Mouse (Mus musculus): ENCODE results near the gene Tppp3.
A peak's percentile ranks its signal among the peaks of the same experiment; 100 is the strongest.

Tppp3 gene

DNA sequence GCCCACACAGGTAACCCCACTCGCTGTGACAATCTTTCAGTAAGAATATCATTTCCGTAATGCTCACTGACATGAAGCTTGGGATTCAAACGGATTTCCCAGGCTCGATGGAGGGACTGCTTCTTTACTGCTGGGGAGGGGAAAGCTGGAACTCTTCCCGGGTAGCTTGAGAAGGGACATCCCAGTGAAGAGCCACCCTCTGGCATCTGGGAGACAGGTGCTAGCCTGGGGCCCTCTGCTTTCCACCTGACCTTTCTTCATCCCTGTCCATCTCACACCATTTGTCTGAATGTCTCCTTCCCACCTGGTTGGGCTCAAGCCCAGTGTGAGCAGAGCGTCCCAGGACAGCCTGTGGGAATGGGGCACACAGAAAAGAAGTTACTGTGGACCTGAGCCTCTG, 5.1 kb downstream of the Tppp3 start:
- no peak for DNase-seq

DNA sequence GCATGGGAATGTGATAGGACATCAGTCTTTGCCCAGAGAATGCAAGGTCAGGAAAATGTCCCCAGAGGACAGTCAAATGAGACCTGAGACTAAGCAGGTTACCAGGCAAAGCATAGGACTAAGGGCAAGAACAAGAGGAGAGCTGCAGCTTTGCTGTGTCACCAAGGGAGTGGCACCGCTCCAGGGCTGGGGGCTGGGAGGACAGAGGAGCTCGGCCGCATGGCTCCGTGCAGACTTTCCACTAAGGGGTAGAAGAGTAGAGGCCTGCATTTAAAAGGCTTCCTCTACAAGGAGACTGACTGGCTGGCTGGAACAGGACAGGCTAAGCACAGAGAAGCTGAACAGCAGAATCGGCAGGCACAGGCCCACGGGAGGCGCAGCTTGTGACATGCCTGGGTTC, 6.7 kb downstream of the Tppp3 start:
- DNase-seq = peak; percentile 43

DNA sequence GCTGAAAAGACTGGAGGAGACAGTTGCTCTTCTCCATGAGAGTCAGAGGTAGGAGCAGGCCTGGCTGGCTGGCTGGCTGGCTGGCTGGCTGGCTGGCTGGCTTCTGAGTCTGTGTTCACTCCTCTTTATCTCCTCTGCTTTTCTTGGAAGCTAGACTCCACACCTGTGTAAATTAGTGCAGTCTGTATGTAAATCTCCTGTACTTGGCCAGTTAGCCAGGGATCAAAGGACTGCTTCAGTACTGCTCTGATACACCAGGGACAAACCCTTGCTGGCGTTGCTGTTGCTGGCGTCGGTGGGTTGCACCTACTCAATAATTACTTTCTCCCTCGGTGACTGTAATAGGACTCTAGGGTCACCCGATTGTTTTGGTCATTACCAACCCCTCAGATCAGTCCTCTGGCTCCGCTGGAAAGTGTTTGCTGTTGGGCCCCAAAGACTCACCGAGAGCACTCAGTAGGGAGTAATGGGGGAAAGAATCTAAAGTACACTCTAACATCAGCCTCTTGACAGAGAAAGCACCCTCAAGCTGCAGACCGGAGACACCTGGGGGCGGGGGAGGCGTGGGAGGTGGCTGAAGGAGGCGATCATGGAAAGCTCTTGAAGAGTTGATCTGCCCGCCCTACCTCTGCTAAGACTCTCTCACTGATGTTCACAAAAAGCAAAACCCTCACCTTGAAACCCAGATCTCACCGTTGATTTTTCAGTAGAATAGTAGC, 10.1 kb downstream of the Tppp3 start:
- DNase-seq = no peak

DNA sequence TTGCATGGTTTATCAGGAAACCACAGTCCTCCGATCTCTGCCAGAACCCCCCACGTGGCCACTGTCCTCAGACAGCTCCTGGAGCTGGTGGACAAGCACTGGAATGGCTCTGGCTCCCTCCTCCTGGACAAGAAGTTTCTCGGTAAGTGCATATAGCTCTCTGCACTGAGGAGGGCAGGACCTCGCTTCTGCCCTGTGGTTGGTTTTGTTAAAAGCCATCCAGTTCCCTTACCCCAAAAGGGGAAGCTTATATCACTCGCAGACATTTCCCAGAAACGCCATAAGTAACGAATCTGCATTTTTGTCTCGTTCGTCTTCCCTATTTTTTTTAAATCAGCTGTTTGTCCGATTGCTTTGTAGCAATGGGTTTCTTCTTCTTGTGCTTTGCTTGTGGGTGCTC, 16.1 kb downstream of the Tppp3 start:
- no peak for DNase-seq

DNA sequence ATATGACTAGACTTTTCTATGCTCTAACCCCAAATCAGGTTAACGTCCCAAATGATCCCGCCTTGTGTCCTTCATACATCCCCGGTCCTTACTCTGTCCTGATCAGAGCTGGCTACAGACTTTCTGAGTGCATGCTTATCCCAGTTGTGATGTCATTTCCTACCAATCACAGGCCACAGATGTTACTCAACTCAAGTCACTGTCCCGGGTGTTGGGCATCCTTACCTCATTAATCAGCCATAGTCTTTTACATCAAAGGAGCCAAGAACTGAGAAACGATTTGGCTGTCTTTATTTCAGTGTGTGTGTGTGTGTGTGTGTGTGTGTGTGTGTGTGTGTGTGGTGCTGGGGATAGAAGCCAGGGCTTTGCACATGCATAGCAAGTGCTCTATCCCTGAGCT, 17.2 kb downstream of the Tppp3 start:
- no peak for DNase-seq

DNA sequence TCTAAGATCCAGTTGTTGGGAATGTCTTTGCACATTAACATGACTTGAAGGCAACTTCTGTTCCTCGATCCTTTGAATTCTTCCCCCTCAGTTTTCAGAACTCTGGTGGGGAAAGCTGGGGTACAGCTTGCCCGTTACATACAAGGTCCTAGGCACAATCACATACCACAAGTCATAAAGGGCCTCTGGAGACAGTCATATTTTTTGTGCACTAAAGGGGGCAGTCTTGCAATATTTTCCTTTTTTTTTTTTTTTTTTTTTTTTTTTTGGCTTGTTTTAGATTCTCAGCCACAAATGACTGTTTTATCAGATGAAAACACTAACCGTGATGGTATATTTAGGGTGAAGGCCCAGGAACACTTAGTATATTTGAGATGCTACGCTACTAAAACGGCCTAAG, 18.0 kb downstream of the Tppp3 start:
- no peak for DNase-seq

DNA sequence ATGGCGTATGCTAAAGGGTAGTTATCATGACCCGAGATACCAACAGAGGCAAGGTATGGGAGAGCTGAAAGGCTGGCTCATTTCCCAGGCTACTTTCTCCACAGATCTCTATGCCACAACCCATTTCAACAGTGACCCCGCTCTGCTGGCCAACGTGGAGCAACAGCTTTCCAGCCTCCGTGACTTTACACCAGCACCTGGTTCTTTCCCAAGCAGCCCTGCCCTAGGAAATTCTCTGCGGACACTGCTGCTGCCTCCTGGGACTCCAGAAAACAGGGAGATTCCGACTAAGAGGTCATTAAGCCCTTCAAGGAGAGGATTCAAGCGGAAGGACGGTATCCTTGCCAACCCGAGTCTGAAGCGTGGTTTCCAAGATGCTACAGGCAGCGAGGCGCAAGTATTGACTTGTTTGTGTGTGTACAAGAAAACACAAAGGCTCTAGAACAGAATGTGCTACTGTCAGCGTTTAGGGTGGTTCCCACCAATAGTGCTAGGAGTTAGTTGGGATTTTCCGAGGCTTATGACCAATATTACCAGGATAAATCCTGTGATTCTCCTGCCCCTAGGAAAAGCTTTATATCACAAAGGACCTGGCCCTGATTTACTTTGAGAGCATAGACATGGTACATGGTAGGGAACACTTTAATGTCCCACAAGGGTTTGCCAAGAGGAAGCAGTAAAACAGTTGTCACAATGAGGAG, 19.3 kb downstream of the Tppp3 start:
- no peak for DNase-seq

DNA sequence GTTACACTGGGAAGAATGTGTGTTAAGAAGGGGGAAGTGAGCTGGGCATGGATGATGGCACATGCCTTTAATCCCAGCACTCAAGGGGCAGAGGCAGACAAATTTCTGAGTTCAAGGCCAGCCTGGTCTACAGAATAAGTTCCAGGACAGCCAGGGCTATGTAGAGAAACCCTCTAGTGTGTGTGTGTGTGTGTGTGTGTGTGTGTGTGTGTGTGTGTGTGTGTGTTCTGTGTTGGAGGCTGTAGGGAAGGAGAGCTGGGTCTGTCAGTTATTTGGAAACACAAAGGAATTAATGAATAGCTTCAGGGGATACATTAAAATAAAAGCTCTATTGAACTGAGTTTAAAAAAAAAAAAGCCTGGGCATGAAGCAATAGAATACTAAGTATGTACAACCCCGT, 20.3 kb downstream of the Tppp3 start:
- DNase-seq = no peak

DNA sequence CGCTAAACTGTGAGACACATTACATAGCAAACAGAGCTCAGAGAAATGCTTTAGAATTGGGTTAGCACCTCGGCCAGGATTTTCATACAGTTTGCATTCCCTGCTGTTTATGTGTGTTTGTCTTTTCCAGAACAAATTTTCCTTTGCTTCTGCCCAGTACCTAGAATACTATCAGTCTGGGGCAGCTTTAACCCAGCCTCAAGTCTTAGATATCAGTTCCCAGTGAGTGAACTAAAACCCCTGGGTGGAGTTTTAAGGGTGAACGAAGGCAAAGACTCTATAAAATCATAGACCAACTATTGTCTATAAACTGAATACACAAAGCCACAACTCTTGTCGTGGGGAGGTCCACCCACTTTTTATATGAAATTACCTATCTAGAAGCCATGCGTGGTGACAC, 22.7 kb downstream of the Tppp3 start:
- DNase-seq = no peak

DNA sequence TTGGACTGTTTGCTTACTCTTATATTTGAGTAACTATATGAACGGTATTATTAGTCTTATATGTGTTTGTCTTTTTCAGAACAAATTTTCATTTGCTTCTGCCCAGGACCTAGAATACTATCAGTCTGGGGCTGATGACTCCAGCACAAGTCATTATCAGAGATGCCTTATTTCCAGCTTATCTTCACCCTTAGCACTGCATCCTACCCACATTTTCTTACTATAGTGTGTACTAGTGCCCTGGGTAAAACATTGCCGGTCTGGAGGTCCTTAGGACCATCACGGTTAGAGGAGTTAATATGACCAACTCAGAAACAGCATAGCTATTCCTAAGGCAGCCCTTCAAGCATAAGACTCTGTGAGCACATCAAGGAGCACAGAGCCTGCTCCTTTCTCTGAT, 23.1 kb downstream of the Tppp3 start:
- DNase-seq = no peak

DNA sequence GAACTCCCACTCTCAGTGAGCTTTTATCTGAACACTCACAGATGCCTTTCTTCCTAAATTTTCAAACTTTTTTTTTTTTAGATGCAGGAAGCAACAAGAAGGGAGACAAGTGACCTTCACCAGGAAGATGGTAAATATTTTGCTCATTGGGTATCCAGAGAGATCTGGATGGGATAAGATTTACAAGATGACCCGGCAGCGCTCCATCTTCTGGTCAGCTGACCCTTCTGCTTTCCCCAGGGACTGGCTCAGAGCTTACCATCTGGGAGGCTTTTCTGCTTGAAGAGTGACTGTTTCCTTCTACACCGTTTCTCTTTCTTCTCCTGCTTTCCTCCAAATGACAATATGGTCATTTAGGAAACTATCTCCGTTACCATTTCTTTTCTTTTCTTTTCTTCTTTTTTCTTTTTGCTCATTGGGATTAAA, 25.2 kb downstream of the Tppp3 start:
- no peak for DNase-seq

DNA sequence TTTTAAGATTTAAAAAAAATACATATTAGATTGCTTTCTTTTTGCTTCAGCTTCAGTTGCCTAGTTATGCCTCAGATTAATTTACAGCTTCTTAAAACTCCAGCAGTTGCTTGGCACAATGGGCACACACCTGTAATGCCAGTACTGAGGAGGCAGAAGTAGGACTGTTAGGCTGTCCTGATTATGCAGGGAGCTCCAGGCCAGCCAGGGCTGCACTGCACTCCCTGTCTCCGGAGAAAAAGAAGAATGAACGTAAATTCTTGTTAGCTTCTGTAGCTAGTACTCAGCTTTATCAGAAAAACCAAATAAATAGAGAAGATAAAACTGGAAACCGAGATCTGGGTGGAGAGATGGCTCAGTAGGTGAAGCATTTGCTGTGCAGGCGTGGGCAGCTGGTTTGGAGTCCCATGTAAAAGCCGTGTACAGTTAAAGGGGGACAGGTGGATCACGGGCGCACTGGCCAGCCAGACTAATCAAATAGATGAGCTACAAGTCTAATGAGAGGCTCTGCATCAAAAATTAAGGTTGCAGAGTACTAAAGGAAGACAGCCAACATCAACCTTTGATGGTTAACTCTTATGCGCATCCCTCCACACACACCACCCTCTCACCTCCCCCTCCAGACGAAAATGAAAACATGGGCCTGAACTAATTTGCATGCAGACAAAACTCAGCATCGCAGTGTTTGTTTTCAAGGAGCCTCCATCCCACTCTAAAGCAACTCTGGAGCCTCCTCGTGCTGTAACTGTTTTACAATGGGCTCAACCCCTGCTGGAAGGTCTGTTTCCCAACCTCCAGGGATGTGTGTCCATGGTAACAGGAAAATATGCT, 25.8 kb downstream of the Tppp3 start:
- DNase-seq = no peak

DNA sequence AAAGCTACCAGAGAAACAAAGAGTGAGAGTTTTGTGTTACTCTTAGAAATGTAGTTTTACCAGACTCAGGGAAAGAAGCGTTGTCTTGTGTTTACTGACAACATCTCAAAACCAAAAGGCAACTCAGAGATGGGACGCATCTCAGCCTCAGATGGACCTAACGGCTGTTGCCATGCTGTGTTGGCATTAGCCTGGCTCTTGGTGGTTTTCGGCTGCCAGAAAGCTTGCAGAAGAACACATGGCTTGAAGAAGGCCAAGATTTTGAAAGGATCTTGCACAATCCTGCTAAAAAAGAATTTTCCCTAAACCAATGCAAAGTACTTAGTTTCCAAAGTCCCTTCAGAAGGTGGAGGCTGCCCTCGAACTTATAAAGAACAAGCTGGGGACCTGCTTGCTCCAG, 28.7 kb downstream of the Tppp3 start:
- DNase-seq = no peak

DNA sequence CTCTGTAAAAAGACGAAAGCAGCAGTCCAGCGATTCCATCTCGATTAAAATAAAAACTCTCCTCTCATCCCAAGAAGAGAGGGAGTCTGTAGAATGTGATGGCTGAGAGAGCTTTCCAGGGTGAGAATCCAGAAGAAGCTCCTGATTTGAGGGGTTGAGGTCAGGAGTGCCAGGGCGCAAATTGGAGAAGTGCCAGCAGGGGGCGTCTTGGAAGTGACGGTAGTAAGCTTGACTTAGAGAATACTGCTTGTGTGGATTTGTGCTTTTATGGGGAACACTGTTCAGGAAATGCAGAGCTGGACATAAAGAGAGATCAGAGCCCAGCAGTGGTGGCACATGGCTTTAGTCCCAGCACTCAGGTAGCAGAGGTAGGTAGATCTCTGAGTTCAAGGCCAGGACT, 29.9 kb downstream of the Tppp3 start:
- no peak for DNase-seq

DNA sequence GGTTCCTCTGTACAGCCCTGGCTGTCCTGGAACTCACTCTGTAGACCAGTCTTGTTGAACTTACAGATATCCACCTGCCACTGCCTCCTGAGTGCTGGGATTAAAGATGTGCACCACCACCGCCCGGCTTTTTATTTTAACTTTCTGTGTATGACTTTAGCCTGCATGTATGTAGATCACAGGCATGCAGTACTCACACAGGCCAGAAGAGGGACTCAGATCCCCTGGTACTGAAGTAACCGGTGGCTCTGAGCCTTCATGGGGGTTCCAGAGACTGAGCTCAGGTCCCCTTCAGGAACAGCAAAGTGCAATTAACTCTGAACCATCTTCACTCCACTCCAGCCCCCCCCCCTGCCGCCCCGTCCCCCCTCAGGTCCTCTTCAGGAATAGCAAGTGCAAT, 32.5 kb downstream of the Tppp3 start:
- no peak for DNase-seq

DNA sequence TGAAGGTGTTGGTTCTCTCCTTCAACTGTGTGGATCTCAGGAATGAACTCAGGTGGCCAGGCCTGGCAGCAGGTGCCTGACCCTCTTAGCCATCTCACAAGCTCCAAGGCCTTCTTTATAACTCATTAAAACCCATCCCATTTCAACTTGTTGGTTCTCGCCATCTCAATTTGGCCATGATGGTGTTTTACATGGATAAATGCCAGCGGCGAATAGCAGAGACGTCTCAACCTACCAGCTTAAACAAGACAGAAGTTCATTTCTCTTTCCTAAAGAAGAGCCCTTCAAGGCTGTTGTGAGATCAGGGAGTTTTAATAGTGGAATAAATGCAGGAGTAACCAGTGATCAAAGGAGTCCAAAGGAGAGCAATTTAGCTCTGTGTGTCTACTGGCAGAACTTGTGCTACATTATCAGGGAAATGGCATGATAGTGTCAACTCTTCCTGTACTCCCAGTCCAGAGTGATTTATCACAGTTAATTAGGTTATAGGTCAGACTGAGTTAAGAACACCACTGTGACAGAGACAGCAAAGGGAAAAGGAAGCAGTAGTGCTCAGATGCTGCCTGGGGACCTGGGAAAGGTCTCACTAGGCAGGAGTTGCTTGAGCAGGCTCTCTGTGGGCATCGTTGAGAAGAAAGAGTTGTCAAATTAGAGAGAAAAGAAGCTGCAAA, 34.1 kb downstream of the Tppp3 start:
- no peak for DNase-seq

DNA sequence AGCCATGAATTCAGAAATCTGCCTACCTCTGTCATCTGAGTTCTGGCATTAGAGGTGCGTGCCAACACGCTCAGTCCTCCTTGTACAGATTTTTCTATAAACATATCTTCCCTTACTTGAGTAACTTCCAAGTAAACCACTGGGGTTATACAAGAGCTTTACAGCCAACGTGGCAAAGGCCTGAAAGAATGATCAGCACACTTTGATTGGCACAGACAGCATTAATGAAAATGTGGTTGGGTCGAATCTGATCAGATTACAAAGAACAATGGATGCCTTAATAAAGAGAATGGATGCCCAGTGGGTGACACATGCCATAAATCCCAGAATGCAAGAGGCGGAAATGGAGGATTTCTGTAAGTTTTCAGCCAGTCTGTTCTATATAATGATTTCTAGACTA, 35.1 kb downstream of the Tppp3 start:
- DNase-seq = no peak

DNA sequence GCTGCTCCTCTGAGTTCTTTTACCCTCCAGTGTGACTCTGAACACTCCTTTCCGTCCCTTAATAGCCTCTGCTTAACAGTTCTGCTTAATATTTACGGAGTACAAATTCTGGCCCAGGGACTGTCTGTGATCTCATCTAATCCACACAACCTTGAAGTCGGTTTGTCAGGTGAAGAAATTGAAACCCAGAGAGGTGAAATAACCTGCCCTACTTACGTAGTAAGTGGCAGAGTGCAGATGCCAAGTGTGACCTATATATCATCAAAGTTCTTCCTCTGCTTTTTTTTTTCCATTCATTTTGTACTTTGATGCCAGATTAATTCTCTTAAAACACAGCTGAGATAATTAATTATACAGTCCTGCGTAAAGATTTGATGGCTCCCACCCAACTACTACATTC, 37.2 kb downstream of the Tppp3 start:
- no peak for DNase-seq

DNA sequence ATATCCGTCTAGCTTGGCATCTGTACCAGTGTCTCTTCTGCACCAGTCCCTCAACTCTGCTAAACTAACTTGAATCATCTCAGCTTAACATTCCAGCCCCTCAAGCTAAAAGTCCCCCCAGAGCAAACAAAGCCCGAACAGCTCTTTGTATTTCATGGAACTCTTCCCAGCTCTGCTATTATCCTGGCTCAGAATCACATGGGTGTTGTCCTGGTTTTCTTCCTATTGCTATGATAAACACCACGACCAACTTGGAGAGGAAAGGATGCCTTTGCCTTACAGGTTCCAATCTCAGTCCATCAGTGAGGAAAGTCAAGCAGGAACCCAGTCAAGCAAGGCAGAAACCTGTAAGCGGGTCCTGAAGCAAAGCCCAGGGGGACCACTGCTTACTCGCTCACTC, 37.8 kb downstream of the Tppp3 start:
- no peak for DNase-seq

DNA sequence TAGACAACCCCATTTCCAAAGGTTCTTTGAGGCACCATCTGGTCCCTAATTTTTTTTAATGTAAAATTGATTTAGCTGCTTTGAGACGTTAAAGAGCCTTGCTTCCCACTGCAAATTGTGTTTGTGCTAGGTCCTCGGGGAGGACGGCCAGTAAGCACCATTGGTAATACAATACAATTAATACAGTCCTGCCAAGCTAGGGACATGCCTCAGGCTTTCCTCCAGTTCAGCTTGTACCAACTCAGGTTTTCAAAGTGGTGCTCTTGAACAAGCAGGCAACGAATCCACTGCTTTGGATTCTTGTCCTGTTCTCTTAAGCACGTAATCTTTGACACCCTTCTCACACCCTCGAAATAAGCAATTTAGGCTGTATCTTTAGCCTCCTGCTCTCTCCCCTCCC, 38.3 kb downstream of the Tppp3 start:
- DNase-seq = no peak

DNA sequence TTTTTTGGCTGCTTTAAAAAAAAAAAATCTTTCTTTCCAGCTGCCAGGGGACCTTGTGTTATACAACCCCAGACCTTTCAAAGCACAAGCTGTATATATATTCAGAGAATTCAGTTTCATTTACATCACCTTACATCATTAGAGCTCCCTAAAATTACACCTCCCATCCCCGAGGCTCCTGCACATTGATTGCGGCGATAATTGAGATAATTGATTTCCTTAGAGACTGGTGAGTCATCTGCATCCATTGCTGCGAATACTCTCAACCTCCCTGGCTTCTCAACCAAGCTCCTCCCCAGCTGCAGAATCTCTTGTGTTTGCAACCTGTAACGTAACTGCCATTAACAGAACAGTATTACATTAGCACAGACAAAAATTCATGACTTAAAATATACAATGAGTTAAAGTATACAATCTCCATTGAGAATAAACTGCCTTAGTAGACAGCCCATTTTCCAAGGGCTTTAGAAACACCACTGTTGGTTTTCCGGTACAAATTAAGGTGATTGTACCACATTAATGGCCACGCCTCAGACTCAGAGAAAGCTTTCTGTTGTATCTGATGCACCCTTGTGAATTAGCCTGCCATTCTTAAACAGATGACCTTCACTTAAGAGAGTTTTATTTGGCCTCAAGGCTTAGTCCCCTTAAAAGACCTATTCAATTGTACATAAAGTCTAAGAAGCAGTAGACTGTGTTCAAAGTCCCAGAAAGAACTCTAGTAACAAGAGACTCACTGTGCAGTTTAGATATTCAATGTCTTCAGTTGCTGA, 39.4 kb downstream of the Tppp3 start:
- DNase-seq = no peak

DNA sequence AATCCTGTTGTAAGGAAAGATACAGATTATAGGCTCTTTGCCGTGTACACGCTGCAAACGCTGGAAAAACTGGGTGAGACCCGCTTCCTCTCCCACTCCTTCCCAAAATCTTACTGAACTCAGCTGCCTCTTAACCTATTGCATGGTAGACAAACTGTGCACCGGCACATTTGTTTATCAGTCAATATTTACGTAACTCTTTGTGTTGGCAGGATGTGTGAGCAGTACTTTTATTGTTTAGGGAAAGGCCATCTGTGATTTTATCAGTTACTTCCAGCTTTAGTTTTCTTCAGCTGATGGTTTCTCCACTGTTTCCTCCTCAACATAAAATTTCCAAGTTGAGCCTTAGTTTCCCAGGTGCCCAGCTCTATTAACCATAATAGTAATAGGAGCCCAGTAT, 44.4 kb downstream of the Tppp3 start:
- no peak for DNase-seq

DNA sequence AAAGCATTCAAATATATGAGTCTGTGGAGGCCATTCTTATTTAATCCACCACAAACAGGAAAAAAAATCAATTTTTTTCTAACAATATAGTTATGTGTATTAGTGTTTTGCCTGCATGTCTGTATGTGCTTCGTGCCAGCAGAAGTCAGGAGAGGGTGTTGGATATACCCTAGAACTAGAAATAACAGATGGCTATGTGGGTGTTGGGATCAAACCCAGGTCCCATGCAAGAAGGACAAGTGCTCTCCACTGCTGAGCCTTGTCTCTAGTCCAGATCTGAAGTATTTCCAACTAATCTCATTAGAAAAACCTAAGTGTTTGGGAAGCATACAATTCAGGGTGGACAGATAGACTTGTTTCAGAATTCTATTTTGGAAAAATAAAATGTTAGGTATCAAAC, 49.3 kb downstream of the Tppp3 start:
- DNase-seq = peak; percentile 30
